Mouse (Mus musculus): ENCODE measurements around the gene Dnajc4.

Gene Dnajc4

DNA sequence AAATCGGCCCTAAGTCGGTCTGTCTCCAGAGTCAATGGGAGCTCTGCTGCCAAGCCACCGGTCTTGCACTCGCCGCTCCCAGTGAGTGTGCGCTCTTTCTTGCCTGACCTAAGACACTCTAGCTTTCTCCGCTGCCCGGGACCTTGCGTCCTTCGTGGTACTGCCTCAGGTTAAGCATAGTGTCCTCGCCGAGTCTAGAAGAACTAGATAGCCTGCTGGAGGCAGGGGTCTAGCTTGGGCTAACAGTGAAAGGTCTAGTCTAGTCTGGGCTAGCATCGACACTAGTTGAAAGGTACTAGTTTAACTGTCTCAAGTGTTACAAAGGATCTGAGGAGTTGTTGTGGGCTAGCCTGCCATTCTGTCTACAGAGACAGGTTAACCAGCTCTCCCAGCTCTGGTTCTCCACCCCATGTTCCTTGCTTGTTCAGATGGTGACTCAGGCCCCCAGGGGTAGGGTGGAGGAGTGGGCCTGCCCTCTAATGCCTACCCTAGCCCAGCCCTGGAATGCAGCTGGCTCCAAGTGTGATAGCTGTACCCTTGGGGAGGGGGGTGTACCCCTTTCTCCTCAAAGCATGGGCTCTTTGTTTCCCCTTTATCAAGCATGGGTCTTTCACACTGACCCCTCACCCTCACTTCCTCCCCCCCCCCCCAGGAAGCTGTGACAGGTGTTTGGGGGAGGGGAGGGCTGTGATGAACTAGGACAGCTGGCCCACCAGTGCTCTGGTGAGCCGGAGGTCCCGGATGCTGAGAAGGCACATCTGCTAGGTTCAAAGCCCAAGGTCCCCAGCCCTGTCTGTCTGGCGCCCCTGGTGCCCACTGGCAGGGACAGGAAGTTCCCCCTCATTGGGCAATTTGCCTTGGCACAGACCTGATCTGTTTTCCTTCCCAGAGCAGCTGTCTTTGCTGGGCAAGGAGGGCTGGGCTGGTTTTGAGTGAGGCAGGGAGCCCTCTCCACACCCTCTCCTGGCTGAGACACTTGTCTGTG lies 16.5 kb downstream of the Dnajc4 start, which contains the start of gene Plcb3:
Plcb3 (minus strand) TSS at position 934 of the 985 bp plus-strand sequence.
- peak; percentile 88 to 94 for DNase-seq (ENCODE audit: low spot score in 2 of 2)

DNA sequence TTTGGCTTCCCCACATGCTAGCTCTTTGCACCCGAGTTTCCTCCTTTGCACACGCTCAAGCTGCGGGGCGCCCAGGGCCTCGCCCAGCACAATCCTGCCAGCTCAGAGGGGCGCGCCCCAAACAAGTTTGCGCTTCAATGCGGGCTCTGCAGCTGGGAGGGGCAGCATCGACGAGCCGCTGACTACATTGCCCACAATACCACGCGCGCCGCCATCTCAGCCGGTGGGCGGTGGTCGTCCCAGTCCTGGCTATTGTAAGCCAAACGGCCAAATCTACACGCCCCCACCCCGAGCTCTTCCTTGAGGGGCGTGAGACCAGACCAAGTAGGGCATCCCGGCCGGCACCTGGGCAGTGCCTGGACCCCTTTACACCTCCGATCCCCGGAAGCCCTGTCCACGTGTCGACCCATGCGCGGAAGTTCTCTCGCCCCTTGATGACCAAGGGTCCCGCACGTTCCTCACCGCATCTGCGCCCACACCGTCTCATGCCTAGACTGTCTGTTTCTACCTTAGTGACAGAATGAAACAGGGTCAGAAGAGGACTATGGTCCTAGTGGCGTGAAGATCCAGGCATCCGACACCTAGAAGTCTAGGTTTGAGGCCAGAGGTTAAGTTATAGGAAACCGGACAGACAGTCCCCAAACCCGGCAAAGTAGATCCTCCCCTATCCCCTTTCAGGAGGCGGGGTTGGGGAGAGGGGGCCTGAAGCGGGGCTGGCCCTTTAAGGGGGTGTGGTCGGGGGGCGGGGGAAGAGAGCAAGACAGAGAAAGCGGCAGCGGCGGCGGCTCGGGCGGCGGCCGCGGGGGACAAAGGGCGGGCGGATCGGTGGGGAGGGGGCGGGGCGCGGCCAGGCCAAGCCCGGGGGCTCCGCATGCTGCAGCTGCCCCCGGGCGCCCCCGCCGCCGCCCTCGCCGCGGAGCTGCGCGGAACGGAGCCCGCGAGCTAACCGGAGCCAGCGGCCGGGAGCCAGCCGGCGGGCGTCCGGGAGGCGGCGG lies 17.9 kb downstream of the Dnajc4 start, which contains the start of gene Ppp1r14b:
Ppp1r14b (plus strand) TSS at position 758 of the 995 bp plus-strand sequence.
- DNase-seq (ENCODE audit: low spot score in 2 of 2), result peak; percentile 81 to 83

DNA sequence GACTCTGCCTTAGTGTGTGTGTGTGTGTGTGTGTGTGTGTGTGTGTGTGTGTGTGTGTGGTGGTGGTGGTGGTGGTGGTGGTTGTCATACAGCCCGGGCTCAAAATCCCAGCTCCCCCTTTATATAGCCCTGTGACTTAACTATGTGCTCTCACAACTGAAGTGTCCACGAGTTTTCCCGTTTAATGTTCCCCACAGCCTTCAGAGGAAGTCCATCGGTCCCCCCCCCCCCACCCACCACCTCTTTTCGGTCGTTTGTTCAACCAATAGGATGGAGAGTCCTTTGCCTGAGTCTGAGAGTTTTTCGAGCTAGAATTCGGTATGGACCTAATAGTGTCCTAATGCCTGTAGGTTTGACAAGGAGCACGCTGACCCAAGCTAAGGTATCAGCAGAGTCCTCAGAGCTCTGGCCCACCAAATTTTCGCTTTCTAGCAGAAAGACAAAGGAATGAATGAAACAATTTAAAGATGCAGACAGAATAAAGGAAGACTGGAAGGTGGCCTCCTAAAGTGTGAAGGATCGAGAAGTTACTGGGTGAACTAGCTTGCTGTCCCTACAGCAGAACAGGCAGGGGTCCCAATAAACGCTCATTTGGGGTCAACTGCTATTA lies 18.7 kb downstream of the Dnajc4 start:
- DNase-seq (ENCODE audit: low spot score in 2 of 2), result no peak

DNA sequence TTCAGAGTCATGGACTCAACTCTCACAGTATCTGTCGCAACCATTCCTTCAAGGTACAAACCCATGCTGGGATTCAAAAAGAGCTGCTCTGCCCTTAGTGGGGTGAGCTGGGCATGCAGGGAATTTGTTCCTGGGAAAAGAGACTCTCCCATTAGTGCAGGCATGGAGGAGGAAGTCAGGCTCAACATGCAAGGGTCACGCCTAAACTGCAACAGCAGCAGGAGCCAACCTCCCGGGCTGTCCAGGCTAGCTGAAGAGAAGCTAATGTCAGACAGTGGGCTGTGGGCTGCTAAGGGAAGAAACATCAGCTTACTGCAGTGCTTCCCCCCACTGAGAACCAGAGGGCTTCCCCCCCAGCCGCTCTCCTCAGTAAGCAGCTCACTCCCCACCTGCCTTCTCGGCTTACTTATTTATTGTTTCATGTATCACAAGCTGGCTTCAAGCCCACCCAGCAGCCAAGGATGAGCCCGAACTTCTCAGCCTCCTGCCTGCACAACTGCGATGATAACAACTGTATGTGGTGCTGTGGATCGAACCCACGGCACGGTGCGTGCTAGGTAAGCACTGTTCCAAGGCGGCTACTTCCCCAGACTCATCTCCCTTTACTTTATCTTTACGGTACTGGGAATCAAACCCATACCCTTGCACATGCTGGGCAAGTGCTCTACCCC lies 20.0 kb downstream of the Dnajc4 start:
- DNase-seq (ENCODE audit: low spot score in 2 of 2), result no peak

DNA sequence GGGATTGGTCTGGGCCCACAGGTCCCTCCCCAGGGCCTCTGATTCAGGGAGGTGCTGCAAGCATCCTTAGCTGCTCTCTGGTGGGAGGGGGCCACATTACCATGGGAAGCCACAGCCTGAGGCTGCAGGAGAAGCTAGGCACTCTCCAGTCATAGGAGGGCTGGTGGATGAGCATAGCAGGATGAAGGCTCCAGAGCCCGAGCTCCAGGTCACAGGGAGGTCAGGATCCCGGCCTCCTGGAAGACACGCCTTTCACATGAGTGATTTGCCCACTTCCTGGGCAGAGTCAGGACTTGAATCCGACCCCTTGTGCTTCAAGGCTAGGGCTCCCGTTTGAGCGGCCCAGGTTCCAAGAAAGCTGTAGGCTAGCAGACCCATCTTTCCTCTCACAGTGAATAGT lies 20.7 kb downstream of the Dnajc4 start:
- no peak for DNase-seq (ENCODE audit: low spot score in 2 of 2)

DNA sequence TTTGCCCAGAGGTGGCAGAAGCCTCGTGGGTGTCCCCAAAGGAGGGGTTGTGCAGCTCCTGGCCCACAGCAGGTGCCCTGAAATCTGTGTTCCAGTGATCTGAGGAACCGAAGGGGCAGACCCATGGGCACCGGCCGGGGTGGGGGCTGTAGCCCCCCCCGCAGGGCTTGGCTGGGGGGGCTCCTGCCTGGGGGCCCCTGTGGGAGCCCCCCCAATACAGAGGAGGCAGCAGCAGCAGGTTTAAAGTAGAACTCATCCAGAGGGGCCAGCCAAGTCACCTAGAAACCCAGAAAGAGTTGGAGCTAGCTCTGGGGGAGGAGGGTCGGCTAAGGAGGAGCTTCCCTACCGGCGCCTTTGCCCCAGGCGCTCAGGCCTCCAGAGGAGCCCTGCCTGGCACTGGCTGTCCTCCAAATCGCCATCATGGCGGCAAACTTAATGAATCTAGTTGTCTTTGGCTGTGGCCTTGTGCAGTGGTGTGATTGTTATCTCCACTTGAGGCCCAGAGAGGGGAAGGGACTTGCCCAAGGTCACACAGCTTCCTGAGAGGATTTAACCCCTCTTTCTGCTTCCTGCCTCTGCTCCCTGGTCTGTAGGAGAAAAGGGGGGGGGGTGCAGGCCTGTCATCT lies 21.8 kb downstream of the Dnajc4 start:
- DNase-seq (ENCODE audit: low spot score in 2 of 2), result no peak

DNA sequence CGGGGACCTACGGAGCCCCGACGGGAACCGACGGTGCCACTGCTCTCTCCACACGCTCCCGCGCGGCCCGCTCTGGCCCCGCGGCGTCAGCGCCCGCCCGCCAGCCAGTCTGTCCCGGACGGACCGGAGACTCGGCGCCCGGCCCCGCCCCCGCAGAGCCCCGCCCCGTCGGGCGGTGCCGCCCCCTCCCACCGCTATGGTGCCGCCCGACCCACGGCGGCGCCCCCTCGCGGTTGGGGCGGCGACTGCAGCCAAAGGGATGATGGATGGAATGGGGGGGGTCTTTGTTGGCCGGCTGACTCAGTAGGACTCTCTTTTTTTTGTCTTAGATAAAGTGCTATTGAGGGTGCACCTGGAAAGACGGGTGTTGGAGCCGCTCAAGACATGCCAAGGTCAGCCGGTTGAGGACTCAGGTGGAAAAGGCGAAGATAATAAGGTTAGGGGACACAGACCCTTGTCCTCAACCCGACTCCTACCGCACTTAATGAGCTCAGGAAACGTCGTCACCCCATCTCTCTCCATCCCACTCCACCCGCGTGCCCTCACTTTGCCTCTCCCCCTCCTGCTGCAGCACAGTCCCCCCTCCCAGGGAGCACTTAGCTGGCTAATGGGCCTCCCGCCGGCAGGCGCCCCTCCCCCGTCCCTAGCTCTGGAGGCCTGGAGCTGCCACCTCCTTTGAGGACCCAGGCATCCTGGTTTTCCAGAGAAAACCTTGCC lies 22.5 kb downstream of the Dnajc4 start:
- peak in 1 of 2 experiments; percentile 74 for DNase-seq (ENCODE audit: low spot score in 2 of 2)

DNA sequence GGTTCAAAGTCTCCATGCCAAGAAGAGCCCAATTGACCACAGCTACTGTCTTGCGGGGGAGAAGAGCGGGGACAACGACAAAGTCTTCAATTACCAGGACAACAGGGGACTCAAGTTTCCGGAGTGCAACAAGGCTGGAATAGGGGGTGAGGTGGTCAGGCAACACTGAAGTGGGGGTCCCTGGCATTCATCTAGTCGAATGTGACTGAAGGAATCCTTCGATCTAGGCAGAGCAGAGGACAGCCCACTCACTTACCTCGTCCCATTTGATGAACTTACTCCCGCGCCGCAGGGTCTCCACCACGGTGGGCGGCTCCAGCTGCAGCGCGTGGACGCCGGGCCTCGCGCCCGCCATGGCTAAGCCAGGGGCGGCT lies 23.1 kb downstream of the Dnajc4 start:
- DNase-seq (ENCODE audit: low spot score in 2 of 2), result no peak

DNA sequence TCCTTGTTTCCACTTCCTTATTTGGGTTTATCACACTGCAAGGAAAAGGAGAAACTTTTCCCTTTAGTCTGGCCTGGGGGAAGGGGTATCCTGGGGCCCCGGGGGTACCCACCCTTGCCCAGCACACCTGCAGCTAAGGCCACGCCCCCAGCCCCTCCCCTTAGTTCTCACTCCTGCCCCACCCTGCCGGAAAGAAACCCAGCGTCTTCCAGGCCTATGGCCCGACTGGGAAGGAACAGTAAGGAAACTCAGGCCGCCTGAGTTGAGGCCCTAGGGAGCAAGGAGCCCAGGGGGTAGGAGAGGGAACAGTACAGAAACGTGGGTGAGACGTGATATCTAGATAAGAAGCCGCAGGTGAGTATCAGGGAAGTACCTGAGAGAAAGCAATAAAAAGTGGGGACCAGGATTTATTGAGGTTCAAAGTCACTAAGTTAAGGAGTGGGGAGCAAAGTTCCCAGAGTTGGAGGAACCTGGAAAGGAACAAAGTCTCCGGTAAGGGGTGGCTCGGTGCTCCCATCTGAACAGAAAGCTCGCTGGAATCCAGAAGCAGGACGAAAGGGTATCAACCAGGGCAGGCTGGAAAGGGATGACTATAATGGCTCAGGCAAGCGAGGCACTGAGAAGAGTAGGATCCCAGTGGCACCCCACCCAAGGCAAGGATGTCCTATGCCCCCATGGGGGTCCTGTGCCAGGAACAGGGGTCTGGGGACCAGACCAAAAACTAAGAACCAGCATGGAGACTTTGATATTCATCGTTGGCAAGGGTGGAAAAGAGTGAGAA lies 23.7 kb downstream of the Dnajc4 start:
- no peak for DNase-seq (ENCODE audit: low spot score in 2 of 2)

DNA sequence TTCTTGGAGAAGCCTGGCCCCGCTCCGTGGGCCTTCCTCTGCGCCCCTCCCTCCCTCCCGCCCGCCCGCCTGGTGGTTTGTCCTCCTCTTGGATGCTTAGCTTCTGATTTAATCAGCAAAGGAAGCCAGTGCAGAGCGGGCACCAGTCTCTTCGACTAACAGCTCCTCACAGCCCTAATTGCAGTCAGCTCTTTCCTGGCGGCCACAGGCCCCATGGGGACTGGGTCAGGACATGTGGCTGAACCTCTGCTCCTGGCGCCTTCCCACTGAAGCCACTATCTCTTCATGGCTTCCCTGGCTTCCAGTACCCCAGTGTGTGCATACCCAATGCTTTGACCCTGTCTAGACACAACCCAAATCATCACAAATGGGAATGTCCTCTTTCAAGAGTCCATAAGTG lies 35.9 kb downstream of the Dnajc4 start:
- no peak for DNase-seq (ENCODE audit: low spot score in 2 of 2)

DNA sequence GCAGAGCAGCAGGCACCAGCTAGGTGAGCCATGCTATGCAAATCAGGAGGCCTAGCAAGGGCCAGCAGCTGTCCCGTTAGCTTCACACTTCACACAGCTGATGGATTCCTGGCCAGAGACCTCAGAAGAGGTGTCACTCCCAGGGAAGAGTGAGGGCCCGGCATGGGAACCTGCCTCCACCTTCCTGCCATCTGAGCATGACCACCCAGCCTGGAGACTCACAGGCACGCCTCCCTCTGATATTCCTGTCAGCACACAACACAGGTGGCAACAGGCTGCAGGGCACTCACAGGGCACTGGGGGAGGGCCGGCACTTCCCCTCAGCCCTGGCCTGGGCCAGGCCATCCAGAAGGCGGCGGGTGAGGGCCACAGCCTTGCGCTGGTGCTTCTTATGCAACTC lies 36.9 kb downstream of the Dnajc4 start:
- DNase-seq (ENCODE audit: low spot score in 2 of 2), result no peak

DNA sequence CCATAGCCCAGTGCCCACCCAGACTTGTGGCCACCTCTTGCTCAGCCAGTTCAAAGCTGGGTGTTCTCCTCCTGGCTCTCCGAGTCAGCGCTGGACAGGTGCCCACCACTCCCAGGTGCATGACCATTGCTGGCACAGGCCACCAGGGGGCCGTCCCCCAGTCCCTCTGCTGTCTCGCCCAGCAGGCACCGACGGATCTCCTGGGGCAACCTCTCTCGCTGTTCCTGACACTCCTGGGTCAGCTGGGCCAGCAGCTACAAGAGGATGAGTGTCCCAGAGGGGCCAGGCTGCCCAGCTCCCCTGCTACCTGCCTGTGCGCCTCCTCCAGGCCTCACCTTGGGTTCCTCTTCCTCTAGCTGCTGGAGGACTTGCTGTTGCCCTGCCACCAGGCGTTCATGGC lies 38.3 kb downstream of the Dnajc4 start:
- peak in 1 of 2 experiments; percentile 35 for DNase-seq (ENCODE audit: low spot score in 2 of 2)

DNA sequence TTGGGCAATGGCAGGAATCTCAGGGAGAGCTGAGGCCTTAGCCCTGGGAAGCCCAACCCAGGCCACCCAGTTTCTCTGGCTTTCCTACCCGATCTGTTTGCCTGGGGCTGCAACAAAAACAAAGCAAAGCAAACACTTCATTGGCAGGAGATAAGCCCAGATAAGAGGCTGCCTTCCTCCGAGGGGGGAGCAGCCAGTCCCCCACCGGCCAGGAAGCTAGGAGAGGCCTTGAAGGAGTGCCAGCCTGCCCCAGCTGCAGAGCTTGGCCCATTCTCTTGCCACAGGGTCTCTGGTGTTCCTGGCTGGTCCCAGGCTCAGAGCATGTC lies 39.7 kb downstream of the Dnajc4 start:
- peak in 1 of 2 experiments; percentile 34 for DNase-seq (ENCODE audit: low spot score in 2 of 2)

DNA sequence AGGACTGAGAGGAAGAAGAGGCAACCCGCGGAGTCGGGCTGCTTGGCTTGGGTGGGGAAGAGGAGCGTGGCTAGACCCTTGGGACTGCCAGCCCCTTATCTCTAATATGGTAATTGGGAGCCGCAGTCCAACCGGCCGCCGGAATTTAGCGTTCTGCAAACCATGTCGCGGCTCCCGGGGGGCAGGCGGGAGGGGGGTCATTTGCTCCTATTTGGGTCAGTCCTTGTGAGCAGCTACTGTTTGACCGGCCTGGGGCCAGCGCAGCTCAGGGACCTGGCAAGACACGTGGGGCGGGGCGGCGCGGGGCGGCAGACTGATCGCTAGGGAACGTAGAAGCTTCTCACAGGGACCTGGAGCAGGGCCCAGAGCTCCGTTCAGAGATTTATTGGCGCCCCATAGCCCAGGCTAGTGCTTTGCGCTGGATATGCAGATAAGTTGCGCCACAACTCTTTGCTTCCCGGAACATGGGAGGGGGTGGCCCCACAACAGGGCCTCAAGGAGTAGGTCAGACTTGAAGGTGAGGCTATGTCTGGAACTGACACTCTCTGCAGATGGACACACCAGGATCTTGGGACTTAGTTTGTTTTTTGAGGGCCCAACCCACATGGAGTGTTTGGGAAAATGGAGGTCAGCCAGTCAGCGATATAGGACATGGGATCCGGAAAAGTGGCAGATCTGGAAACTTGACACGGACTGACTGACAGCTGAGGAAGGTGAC lies 40.2 kb downstream of the Dnajc4 start:
- DNase-seq (ENCODE audit: low spot score in 2 of 2), result peak; percentile 32 to 44

DNA sequence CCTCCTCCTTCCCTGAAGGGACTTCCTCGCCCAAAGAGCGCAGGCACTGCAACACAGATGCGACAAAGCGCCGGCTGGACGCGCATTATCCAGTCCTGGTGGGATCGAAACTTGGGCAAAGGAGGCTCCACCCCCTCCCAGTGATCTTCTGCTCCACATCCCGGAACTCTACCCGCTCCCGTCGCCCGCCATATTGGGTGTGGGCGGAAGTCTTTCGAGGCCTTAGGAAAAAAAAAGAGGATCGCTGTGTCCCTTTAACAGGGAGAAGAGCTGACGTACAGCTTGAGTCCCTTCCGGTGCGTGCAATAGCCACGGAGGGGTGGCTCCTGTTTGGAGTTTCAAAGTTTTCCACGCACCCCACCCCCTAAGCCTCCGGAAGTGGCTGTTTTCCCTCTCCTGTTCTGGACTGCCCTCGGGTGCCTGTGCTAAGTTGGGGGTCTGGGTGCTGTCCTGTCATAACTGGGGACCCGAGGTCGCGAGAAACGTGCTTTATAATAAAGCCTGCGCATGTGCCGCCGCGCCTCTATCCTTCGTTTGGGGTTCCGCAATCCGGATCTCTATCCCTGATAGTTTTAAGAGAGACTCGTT lies 40.9 kb downstream of the Dnajc4 start:
- peak; percentile 66 to 73 for DNase-seq (ENCODE audit: low spot score in 2 of 2)

DNA sequence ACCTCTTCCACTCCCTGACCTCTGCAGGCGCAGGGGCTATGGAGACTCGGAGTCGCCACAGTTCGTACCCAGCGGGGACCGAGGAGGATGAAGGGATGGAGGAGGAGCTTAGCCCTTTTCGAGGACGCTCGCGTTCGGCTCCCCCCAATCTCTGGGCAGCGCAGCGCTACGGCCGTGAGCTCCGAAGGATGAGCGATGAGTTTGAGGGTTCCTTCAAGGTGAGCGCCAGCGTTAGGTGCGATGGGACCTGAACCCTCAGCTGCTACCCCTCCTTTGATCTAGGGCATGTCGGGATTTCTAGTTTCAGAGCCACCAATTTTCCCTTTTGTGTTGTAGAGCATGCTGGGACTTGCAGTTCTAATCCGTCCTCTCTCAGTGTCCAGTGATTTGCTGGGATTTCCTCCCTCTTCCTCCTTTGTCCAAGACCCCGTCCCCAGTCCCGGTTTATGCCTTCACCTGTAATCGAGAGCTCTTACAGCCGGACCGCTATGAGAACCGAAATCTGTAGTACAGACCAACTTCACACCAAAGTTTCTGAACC lies 41.7 kb downstream of the Dnajc4 start:
- peak; percentile 29 to 33 for DNase-seq (ENCODE audit: low spot score in 2 of 2)

DNA sequence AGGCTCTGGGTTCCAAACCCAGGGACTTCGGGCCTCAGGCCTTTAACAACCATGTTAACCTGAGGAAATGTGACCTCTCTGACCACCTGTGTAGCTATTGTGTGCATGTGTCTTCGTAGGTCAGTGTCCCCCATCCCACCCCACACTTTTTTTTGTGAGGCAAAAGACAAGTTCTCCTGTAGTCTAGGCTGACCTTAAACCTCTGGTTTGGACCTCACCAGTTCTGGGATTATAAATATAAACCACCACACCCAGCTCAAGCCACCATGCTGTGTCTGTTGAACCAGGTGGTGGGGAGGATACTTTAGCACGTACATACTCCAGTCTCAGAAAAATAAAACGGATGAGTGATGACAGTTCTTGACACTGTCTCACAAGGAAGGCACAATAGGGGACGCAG lies 42.4 kb downstream of the Dnajc4 start:
- DNase-seq (ENCODE audit: low spot score in 2 of 2), result no peak

DNA sequence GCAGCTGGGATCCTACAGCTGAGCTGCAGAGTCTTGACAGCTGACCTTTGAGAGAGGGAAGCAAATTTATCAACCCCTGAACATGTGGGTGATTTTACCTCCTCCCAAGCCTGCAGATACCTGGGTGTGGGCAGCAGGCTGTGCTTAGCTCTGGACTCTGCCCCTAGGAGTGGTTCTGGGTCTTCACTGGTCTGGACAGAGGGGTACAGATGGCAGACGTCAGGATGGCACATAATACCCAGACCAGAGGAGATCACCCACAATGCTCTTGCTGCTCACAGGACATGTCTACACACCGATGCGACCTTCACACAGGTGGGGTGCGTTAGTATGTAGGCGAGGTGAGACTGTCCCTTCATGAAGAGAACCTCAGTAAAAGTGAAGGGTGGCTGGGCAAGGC lies 42.8 kb downstream of the Dnajc4 start:
- no peak for DNase-seq (ENCODE audit: low spot score in 2 of 2)

Data from thymus, postnatal 10 days (tissue).